Mouse (Mus musculus) thymus, adult 2 months (tissue): ENCODE measurements around the gene H2afb3. TPM values are rescaled to one million over a fixed set of nuclear protein-coding genes. Genes with fewer than 3 reads are reported as not detected.

ENCODE experiments used
- DNase-seq: peaks from one replicate; pipeline ENCODE4 v3.0.0; 2021
- H3K27ac ChIP-seq: fragments of 200-500 bp; 2 replicates; pipeline ENCODE4 v1.5.1; 2012; ENCODE audit warnings: low read length, control low read depth; ENCODE audit not compliant: control insufficient read depth, insufficient read depth
- H3K27me3 ChIP-seq: fragments of 200-500 bp; 2 replicates; pipeline ENCODE4 v1.6.1; 2012; ENCODE audit warnings: mild to moderate bottlenecking, low read length, moderate library complexity, mixed read lengths; ENCODE audit not compliant: control insufficient read depth, insufficient read depth
- H3K36me3 ChIP-seq: fragments of 200-500 bp; 2 replicates; pipeline ENCODE4 v1.6.1; 2012; ENCODE audit warnings: mild to moderate bottlenecking, low read length, moderate library complexity; ENCODE audit not compliant: control insufficient read depth, insufficient read depth
- H3K4me1 ChIP-seq: fragments of 200-500 bp; replicated peaks from 2 replicates; pipeline ENCODE4 v1.6.1; 2012; ENCODE audit warnings: low read length; ENCODE audit not compliant: control insufficient read depth, insufficient read depth
- H3K4me3 ChIP-seq: fragments of 200-500 bp; 2 replicates; pipeline ENCODE4 v1.5.1; 2012; ENCODE audit warnings: mild to moderate bottlenecking, low read length, control low read depth, moderate library complexity; ENCODE audit not compliant: control insufficient read depth, insufficient read depth
- CTCF ChIP-seq: fragments of 200-500 bp; IDR thresholded peaks from 2 replicates; pipeline ENCODE4 v1.5.1; 2012; ENCODE audit warnings: mild to moderate bottlenecking, control low read depth, low read length, moderate library complexity, borderline replicate concordance; ENCODE audit not compliant: control insufficient read depth, poor library complexity, insufficient read depth; ENCODE audit errors: extremely low read depth
- POLR2A ChIP-seq: fragments of 200-500 bp; IDR thresholded peaks from 2 replicates; pipeline ENCODE4 v1.6.1; 2012; ENCODE audit warnings: mild to moderate bottlenecking, low read length, control low read depth, moderate library complexity; ENCODE audit not compliant: control insufficient read depth, poor library complexity, insufficient read depth; ENCODE audit errors: extremely low read depth
- WGBS: fragments of 180-500 bp; shearing (Covaris S2); methylation state at CpG from one replicate; pipeline ENCODE4 v1.1.7; 2018; 5-methylcytosine and 5-hydroxymethylcytosine counted together
- polyA plus RNA-seq: library from polyadenylated mRNA; depleted of rRNA; stranded (reverse); fragments of >200 nt; gene quantifications from 2 replicates; pipeline ENCODE4 v1.2.3, GENCODE M21; 2012; rRNA removed

Gene H2afb3
- polyA plus RNA-seq, 1 experiment: not detected

GRCm38 (mm10) chrX:120287502-120287901 lies 25.4 kb downstream of the H2afb3 start:
- TF ChIP-seq CTCF: no peak
- no peak for TF ChIP-seq POLR2A
- H3K4me3 ChIP-seq: no peak overlapping the region

GRCm38 (mm10) chrX:120285522-120285921 lies 27.4 kb downstream of the H2afb3 start:
- no peak for TF ChIP-seq CTCF
- TF ChIP-seq POLR2A: no peak
- H3K4me1 ChIP-seq: no peaks in the 10 kb centered on the region
- H3K4me3 ChIP-seq: no peak overlapping the region
- no peaks in the 10 kb centered on the region for H3K36me3 ChIP-seq
- no peaks in the 10 kb centered on the region for H3K27me3 ChIP-seq
- no peak overlapping the region for H3K27ac ChIP-seq
- DNase-seq: no peak

More at GRCm38 (mm10) chrX:120287502-120287901, 25.4 kb downstream of the H2afb3 start:
- Histone ChIP-seq H3K4me1 (no peaks in the 10 kb centered on the region), H3K36me3 (no peaks in the 10 kb centered on the region), H3K27ac (no peak overlapping the region), H3K27me3 (no peaks in the 10 kb centered on the region)
- no peak for DNase-seq
- WGBS: 0% methylated on average over 1 of the region's 1 CpGs

Other genes with a start within 250 kb of the H2afb3 start
- not detected in 2 replicates for gene Pcdh11x, start 22.8 kb downstream of the H2afb3 start, polyA plus RNA-seq